Mouse (Mus musculus): ENCODE measurements around the gene Selenok. TPM values are rescaled to one million over a fixed set of nuclear protein-coding genes. Genes with fewer than 3 reads are reported as not detected.
A peak's percentile ranks its signal among the peaks of the same experiment; 100 is the strongest.

Selenok gene
- polyA plus RNA-seq, 1 experiment: 68.3 TPM

DNA sequence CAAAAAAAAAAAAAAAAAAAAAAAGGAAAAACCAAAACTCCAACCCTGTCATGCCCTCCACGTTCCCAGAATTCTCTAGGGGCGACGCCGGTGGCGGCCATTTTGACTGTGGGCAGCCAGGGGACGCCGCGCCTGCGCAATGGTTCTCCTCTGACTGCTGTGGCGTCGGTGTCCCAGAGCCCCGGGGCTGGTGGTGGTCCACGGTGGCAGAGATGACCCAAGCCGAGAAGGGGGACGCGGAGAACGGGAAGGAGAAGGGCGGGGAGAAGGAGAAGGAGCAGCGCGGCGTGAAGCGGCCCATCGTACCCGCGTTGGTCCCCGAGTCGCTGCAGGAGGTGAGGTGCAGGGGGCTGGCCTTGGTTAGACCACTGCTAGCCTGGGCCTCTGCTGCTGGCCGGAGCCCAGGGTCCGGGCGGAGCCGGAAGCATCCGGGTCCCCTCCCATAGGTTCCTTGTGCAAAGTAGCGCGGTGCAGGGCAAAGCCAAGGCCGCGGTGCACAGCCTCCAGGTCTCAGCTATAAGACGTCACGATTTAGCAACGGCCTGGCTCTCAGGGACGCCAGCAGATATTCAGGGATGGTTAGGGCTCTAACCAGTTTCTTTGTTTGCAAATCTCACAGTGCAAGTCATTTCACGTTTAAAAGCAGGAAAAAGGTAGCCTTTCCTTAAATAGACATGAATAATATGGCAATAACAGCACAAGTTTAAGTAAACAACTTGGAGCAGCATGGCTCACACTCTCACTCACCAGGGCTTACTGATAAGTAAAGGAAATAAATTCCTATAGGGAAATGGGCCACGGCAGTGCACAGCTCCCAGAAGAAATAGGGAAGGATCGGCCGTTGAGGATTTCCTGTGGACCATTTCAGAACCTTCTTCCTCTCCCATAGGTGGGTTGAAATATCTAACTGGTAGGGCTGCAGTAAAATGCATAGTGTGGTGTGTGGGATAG lies 10.4 kb downstream of the Selenok start, which contains the start of gene Actr8:
Gene Actr8 (plus strand): TSS at position 84 of the 951 bp plus-strand sequence.
- WGBS: under 1% methylated on average over 44 of the region's 44 CpGs
- H3K27ac ChIP-seq (ENCODE audit: insufficient read depth, low read depth, low read length): peak within 1 kb of the TSS; percentile 99
- H3K4me1 ChIP-seq (ENCODE audit: control insufficient read depth, insufficient read depth, low read length): peaks cover 2% of the 10 kb centered on the region; the same call in 1 of the 2 replicates
- peaks cover 2% of the 10 kb centered on the region; the same call in 1 of the 2 replicates for H3K36me3 ChIP-seq (ENCODE audit: control insufficient read depth, insufficient read depth, low read length)
- DNase-seq: peak; percentile 96
- no peaks in the 10 kb centered on the region for H3K27me3 ChIP-seq (replicated peaks; ENCODE audit: control insufficient read depth, insufficient read depth, low read length)
- H3K4me3 ChIP-seq (ENCODE audit: insufficient read depth, low read depth, low read length): peak within 1 kb of the TSS; percentile 99
- TF ChIP-seq POLR2A (IDR thresholded peaks at IDR 0.05; ENCODE audit: low read depth, low read length) (peak; percentile 36), CTCF (conservative IDR thresholded peaks at IDR 0.05; ENCODE audit: insufficient read depth, insufficient read length, low read depth, low read length) (no peak)

DNA sequence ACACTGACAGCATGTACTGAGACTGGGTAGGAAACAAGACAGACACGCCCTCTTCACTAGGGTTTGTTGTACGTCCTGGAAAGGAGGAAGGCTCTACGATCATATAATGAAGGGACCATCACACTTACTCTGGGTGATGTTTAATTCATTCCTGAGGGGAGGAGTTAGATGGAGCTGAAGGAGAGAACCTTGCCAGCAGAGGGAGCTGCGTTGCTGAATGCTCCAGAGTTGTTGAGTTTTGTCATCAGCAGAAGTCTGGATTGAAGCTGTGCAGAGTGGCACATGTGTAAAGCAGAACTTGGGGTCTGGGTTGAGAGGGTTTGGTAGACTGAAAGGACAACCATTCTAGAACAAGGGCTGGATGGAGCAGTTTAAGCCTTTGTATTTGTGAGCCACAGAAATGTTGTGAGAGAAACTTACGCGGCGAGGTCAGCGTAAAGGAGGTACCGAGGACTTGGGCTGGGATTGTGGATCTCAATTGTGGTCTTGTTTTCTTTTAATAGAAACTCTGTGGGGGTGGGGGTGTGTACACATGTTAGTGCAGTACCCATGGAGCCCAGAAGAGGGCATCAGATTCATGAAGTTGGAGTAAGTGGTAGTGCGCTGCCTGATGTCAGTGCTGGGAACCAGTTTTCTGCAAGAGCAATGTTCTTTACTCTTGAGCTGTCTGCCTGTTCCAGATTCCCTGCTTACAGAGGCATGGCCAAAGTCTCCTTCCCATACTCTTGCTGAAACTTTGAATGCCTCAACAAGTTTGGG lies 12.5 kb downstream of the Selenok start:
- H3K4me3 ChIP-seq (ENCODE audit: insufficient read depth, low read depth, low read length): no peak overlapping the region
- TF ChIP-seq POLR2A (IDR thresholded peaks at IDR 0.05; ENCODE audit: low read depth, low read length) (no peak), CTCF (conservative IDR thresholded peaks at IDR 0.05; ENCODE audit: insufficient read depth, insufficient read length, low read depth, low read length) (peak; percentile 63)
- no peaks in the 10 kb centered on the region for H3K27me3 ChIP-seq (replicated peaks; ENCODE audit: control insufficient read depth, insufficient read depth, low read length)
- H3K36me3 ChIP-seq (ENCODE audit: control insufficient read depth, insufficient read depth, low read length): peaks cover 4% of the 10 kb centered on the region; the same call in 1 of the 2 replicates
- WGBS: 91% methylated on average over 10 of the region's 10 CpGs
- H3K27ac ChIP-seq (ENCODE audit: insufficient read depth, low read depth, low read length): no peak overlapping the region
- DNase-seq: peak; percentile 63
- H3K4me1 ChIP-seq (ENCODE audit: control insufficient read depth, insufficient read depth, low read length): peaks cover 2% of the 10 kb centered on the region; the same call in 1 of the 2 replicates

DNA sequence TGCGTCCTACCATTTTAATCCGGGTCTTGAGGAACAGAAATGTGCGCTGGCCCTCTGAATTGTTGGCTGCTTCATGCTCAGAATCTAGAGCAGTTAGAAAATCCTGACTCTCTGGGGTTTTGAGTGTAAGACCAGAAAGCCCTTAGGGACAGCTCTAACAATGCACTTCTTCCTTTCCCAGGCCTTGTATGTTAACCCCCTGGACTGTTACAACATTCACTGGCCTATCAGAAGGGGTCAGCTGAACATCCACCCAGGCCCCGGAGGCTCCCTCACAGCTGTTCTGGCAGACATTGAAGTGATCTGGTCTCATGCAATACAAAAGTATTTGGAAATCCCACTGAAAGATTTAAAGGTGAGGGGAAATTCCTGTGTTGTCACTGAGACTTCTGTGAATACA lies 18.0 kb downstream of the Selenok start:
- Histone ChIP-seq H3K4me1 (ENCODE audit: control insufficient read depth, insufficient read depth, low read length) (peaks cover 3% of the 10 kb centered on the region; the same call in 1 of the 2 replicates), H3K4me3 (ENCODE audit: insufficient read depth, low read depth, low read length) (no peak overlapping the region), H3K36me3 (ENCODE audit: control insufficient read depth, insufficient read depth, low read length) (peaks cover 13% of the 10 kb centered on the region), H3K27me3 (replicated peaks; ENCODE audit: control insufficient read depth, insufficient read depth, low read length) (no peaks in the 10 kb centered on the region), H3K27ac (ENCODE audit: insufficient read depth, low read depth, low read length) (no peak overlapping the region)
- WGBS: 95% methylated on average over 4 of the region's 4 CpGs
- no peak for DNase-seq
- TF ChIP-seq CTCF (conservative IDR thresholded peaks at IDR 0.05; ENCODE audit: insufficient read depth, insufficient read length, low read depth, low read length) (no peak), POLR2A (IDR thresholded peaks at IDR 0.05; ENCODE audit: low read depth, low read length) (no peak)

DNA sequence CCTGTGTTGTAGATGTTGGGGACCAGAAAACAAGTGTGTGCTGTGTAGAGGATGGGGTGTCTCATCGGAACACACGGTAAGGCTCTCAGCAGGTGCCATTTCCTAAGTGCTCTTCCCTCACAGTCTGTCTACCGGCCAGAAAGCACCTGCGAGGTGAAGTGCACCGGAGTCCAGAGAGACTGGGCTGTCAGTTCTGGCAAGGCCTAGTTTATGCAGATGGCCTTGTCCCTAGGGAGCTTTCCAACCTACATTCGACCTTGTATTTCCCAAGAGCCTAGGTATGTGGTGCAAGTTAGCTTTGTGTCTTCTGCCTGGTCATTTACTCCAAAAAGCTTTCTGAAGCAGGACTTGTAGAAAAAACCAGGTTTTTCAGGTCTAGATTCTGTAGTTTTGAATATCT lies 19.2 kb downstream of the Selenok start:
- DNase-seq: no peak
- Histone ChIP-seq H3K27ac (ENCODE audit: insufficient read depth, low read depth, low read length) (no peak overlapping the region; the same call in 1 of the 2 replicates), H3K27me3 (replicated peaks; ENCODE audit: control insufficient read depth, insufficient read depth, low read length) (no peaks in the 10 kb centered on the region), H3K36me3 (ENCODE audit: control insufficient read depth, insufficient read depth, low read length) (peaks cover 11% of the 10 kb centered on the region), H3K4me3 (ENCODE audit: insufficient read depth, low read depth, low read length) (no peak overlapping the region), H3K4me1 (ENCODE audit: control insufficient read depth, insufficient read depth, low read length) (peaks cover 3% of the 10 kb centered on the region; the same call in 1 of the 2 replicates)
- WGBS: 74% methylated on average over 6 of the region's 6 CpGs
- TF ChIP-seq POLR2A (IDR thresholded peaks at IDR 0.05; ENCODE audit: low read depth, low read length) (no peak), CTCF (conservative IDR thresholded peaks at IDR 0.05; ENCODE audit: insufficient read depth, insufficient read length, low read depth, low read length) (no peak)

DNA sequence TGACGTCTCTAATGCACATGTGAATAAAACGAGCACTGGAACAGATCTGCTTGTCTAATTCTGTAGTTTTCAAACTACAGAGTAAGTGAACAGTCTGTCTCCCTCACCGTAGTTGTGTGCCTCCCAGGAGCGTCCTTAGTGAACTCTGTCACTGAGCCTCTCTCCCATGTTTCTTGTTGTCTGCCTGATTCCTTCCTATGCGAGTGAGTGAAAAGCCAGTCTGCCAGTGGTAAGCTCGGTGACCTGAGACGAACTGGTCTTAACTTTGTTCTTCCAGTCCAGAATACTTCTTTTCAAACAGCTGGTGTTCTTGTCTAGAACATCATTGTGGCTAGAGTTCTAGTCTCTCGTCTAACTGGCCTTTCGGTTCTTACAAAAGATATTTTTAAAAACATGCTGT lies 19.6 kb downstream of the Selenok start:
- 61% methylated on average over 9 of the region's 9 CpGs for WGBS
- no peaks in the 10 kb centered on the region for H3K27me3 ChIP-seq (replicated peaks; ENCODE audit: control insufficient read depth, insufficient read depth, low read length)
- peaks cover 3% of the 10 kb centered on the region; the same call in 1 of the 2 replicates for H3K4me1 ChIP-seq (ENCODE audit: control insufficient read depth, insufficient read depth, low read length)
- peak; percentile 57 for DNase-seq
- no peak for TF ChIP-seq CTCF (conservative IDR thresholded peaks at IDR 0.05; ENCODE audit: insufficient read depth, insufficient read length, low read depth, low read length)
- no peak for TF ChIP-seq POLR2A (IDR thresholded peaks at IDR 0.05; ENCODE audit: low read depth, low read length)
- peaks cover 11% of the 10 kb centered on the region for H3K36me3 ChIP-seq (ENCODE audit: control insufficient read depth, insufficient read depth, low read length)
- no peak overlapping the region; the same call in 1 of the 2 replicates for H3K27ac ChIP-seq (ENCODE audit: insufficient read depth, low read depth, low read length)
- no peak overlapping the region for H3K4me3 ChIP-seq (ENCODE audit: insufficient read depth, low read depth, low read length)

DNA sequence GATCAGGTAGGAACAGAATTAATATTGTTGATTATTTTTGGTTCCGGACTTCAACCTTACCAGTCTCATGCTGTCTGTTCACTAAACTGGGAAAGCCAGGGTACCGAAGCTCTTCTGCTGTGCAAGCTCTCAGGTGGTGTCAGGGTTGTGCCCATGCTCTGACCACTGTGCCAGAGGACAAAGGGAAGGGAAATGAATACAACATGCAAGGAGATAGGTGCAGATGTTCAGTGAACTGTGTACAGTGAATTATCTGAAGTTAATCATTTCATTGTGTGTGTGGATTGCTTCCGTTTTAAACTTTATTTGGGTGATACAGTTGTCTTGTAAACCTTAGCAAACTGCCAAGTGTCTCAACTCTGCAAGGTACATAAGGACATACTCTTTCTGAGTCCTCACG lies 20.2 kb downstream of the Selenok start:
- peaks cover 11% of the 10 kb centered on the region for H3K36me3 ChIP-seq (ENCODE audit: control insufficient read depth, insufficient read depth, low read length)
- peak; percentile 55 for DNase-seq
- 61% methylated on average over 4 of the region's 4 CpGs for WGBS
- no peak overlapping the region; the same call in 1 of the 2 replicates for H3K27ac ChIP-seq (ENCODE audit: insufficient read depth, low read depth, low read length)
- TF ChIP-seq POLR2A (IDR thresholded peaks at IDR 0.05; ENCODE audit: low read depth, low read length): no peak
- no peak for TF ChIP-seq CTCF (conservative IDR thresholded peaks at IDR 0.05; ENCODE audit: insufficient read depth, insufficient read length, low read depth, low read length)
- peaks cover 3% of the 10 kb centered on the region; the same call in 1 of the 2 replicates for H3K4me1 ChIP-seq (ENCODE audit: control insufficient read depth, insufficient read depth, low read length)
- no peaks in the 10 kb centered on the region for H3K27me3 ChIP-seq (replicated peaks; ENCODE audit: control insufficient read depth, insufficient read depth, low read length)
- H3K4me3 ChIP-seq (ENCODE audit: insufficient read depth, low read depth, low read length): no peak overlapping the region
